Mouse (Mus musculus): ENCODE results near the gene Meiob.

Gene Meiob

DNA sequence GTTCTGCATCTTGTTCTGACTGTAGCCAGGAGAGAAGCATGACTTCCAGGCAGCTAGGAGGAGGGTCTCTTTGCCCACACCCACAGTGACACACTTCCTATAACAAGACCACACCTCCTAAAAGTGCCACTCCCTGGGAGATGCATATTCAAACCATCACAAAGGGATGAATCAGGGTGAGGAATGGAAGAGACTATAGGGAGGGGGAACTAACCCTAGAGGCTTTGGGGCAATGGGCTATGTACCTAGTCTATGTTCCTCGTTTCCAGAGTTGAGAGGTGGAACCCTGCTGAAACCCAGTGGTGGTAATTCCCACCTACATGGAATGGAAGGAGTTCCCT, 70.3 kb downstream of the Meiob start:
- no peak for DNase-seq (ENCODE audit: low spot score)

DNA sequence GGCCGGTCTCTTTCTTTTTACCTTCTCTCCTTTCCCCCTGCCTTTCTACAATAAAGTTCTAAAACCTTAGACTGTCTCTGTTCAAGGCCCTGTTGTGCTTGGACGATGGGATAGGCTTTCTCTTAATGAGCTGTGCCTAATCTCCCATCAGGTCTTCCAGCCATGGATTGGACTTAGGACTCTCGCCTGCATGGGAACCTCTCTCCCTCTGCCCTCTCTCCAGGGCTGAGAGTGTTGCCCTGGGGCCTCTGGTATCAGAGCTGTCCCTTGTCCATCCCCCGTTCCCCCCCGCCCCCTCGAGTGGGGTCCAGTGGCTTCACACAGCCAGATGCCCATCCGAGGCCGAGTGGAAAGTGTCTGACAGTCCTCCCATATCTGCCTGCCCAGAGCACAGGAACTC, 70.9 kb downstream of the Meiob start:
- DNase-seq (ENCODE audit: low spot score): no peak

DNA sequence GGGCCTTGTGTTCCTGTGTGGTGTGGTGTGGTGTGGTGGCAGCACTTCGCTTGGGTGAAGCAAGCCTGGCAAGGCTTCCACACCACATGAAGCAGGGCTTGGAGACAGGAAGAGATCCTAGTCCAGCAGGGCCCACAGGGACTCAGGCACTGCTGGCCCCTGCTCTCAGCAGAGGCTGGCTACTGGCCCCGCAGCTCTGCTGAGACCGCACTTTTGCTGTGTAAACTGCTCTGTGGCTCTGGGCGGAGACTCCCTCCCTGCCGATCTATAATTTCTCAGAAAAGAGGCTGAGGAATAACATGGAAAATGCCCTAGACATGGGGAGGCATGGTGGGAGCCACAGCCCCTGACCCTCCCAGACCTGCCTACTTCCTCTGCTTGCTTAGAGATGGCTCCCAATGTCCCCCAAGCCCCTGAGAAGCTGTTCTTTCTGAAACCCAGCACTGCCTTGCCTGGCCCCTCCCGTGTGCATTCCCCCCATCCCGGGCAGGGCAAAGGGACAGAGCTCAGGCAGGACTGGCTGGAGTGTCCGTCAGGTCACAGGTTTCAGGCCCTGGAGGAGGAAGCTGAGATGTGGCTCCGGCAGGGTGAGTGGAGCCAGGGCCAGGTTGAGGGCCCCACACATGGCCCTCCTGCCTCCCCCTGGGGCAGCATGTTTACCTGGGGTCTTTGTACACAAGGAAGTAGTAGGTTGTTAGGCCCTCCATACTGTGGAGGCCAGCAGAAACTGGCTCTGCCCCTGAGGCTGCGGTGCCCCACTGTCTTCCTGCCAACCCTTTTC, 73.4 kb downstream of the Meiob start:
- DNase-seq (ENCODE audit: low spot score): no peak

DNA sequence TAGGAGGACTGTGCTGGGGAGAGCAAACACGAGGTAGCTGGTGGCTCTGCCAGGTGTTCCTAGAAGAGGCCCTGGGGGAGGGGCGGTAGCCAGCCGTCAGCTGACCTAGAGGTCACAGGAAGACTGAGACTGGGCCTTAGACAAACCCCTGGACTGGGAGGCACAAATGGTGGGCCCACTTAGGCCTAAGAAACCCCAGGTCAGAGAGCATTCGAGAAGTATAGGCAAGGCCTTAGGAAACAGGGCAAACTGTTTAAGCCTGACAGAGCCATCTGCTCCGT, 74.0 kb downstream of the Meiob start:
- DNase-seq (ENCODE audit: low spot score): no peak

DNA sequence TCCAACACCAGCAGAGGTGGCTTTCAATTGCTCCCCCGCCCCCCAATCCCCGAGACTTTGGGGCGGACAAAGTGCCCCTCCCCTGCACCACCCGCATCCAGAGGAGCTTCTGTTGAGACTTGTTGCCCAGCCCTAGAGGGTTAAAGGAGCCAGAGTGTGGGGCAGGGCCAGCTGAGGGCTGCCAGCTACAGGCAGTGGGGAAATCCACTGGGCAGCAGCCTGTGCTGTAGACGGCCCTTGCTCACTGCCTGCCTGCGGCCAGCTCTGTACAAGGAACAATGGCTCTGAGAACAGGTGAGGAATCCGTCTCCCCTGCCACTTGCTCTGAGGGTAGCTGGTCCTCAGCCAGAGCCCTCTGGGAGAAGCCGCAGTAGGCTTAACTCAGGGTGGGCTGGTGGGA, 74.4 kb downstream of the Meiob start:
- DNase-seq (ENCODE audit: low spot score): no peak

DNA sequence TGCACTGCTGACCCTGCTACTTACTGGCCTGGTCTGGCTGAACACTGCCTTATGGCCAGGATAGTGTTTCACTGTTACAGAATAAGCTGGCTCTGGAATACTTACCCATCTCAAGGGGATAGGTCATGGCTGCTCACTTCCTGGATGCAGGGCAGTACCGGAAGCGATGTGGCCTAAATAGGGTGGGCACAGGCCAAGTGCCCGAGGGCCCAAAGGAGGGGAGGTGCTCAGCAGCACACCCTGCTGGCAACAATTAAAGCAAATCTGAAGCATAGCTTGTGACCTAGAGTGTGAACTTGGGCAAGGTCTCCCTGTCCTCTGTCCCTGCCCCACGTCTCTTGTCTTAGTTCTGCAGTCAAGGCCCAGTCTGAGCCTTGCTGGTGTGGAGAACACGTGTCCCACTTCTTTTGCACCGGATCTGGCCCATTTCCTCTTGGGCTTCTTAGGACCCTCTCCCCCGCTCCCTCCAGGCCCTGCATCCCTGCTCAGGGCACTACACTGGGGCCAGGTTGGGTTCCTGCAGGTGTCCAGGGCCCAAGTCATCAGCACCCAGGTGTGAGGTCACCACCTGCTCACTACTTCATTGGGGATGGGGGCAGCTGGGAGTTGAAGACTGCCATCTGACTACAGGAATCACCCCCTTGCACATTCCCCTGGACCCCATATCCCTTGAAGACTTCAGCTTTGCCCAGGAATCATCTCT, 77.8 kb downstream of the Meiob start:
- DNase-seq (ENCODE audit: low spot score): no peak

DNA sequence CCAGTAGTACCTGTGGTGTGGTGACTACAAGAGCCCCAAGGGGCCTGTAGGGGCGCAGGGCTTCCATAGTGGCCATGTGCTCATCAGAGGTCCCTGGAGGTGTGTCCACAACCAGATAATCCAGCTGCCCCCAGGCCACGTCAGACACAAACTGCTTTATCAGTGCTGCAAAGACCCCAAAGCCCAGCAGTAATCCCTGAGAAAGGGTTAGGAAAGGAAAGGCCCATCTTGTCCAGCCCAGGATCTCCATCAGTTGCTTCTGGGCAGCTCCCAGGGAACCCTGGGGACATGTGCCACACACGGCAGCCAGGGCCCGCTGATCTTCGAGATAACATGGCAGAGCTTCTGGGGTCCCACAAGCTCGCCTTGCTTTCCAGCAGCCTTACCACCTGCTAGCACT, 80.3 kb downstream of the Meiob start:
- no peak for DNase-seq (ENCODE audit: low spot score)

DNA sequence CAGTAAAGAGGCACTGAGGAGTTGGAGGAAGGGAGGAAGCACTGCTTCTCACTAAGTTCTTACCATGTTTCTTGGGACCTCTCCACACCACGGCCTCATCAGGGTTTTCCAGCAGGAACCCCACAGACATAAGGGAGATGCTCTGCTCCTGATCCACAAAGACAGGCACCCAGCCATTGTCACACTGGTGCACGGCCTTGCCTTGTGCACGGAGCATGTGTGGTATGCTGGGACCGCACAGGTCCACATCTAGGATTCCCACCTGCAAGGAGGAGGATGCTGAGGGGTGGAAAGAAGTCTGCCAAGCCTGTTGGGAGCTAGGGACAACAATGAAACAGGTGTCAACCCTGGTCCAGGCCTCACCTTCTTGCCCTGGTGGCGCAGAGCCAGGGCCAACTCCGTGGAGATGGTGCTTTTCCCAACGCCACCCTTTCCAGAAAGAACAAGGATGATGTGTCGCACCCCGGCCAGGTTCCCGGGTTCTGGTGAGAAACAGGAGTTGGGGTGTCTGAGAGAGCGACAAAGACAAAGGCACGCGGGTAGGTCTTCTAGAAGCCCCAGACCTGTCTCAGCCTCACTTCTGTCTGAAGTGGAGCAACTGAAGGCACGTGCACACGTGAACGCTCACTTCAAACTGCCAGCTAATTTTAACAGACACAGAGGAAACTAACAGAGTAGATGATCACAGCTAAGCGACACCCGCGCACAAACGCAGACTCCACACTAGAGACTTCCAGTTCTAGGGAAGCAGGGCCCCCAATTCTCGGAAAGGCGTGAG, 81.5 kb downstream of the Meiob start:
- no peak for DNase-seq (ENCODE audit: low spot score)

DNA sequence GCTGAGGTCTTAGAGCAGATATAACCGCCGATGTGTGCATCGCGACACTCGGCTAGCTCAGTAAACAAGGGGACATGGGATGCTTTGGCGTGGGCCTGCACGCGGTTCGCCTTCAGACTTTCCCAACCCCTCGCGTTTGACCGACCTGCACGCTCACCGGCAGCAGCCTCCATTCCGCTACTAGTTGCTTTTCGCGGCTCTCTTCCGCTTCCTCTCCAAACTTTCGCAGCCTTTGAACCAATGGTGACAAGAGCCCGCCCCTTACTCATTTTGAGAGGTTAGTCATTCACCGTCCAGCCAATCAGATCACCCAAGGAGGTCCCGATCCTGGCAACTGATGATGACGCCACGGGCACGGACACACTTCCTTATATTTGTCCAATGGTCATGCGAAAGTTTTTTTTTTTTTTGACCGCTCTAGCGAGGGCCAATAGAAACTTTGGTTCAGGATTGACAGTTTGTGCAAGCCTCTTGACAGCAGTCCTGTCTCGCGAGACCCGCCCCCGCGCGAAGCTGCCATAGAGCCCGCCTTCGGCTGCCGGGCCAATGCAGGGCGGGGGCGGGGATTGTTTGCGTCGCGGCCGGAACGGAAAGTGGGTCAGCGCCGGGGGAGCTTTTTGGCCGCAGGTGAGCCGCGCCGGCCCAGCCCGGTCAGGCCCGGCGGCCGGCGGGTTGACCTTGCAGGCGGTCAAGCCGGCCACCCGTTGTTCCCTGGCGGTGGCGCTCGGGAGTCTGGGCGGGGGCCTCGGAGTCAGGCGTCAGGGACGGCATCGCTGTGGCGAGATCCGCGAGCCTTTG, 82.2 kb downstream of the Meiob start, which contains the start of the genes Nubp2 and Spsb3:
Gene Nubp2, minus strand, starts transcription at position 216 of the 798 bp plus-strand sequence.
Gene Spsb3, plus strand, starts transcription at position 510 of the 798 bp plus-strand sequence.
- peak; percentile 93 for DNase-seq (ENCODE audit: low spot score)

DNA sequence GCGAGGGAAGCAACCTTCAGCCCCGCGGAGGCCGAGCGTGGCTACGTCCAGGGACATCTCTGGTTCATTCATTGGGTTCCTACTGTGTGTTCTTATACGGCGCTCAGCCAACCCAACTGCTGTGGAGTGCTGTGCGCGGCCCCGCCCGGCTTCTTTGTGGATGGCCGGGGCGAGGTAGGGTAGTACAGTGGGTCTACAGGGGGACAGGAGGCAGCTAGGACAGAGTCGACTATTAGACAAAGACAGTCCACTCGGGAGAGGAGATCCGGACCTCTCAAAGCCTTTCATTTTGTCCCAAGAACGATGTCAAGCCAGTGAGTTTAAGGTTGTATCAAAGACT, 82.8 kb downstream of the Meiob start:
- DNase-seq (ENCODE audit: low spot score): no peak

DNA sequence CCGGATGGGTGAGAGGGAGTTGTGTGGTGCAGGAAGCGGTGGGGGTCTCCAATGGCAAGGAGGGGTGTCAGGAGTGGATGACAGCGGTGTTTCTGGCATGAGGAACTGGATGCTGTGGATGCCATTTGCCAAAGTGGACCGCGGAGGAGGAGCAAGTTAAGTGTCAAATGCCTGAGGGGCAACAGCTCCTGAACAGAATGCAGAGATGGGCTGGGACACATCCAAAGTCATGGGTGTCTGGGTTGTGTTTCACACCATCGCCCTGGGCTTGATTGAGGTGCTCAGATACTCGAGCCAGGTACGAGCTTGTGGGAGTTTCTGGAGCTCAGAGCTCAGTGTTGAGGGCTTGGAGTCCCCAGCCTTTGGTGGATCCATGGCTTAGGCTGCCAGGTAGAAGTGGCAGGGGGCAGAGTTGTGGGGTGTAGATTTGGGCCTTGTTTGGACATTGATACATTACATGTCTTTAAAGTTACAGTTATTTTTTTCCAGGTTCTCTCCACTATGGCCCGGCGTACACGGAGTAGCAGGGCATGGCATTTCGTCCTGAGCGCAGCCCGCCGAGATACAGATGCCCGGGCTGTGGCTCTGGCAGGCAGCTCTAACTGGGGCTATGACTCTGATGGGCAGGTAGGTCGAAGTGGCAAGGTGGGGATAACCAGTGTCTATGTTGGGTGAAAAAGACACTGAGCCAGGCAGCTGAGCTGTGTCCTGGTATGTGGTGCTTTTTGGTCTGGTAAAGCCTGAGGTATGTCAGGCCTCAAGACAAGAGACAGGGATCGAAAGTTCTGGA, 83.4 kb downstream of the Meiob start:
- no peak for DNase-seq (ENCODE audit: low spot score)

DNA sequence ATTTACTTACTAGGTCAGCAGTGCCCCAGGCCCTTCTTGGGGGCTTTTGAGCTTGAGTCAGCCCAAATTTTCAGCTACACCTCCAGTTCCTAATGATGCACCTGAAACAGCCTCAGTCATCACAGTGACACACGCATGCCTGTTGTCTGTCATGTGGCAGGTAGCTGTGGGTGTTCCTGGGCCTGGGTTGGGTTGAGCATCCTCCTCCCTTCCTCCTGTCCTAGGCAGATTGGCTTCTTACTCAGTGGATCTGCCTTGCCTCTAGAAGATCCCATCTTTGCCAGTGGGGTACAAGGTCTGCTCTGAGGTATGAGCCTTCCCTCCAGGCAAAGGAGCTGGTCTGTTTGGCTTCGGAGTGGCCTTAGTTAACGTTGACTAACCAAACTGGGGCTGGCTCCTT, 84.8 kb downstream of the Meiob start:
- no peak for DNase-seq (ENCODE audit: low spot score)
